Mouse (Mus musculus) kidney, postnatal 36 days (tissue): Measurements from ENCODE around the gene Tbc1d10a.
A peak's percentile ranks its signal among the peaks of the same experiment; 100 is the strongest.
"Not testable (repeated sequence)": the region's sequence is repeated elsewhere in the genome, so short reads cannot be mapped to it uniquely, and the experiment has no call there.

Experiments used
- DNase-seq, 2 experiments: peaks; one replicate each; pipeline ENCODE4 v3.0.0; 2021 to 2022; ENCODE audit warnings: mixed read lengths in 2 of 2

The Tbc1d10a gene

DNA sequence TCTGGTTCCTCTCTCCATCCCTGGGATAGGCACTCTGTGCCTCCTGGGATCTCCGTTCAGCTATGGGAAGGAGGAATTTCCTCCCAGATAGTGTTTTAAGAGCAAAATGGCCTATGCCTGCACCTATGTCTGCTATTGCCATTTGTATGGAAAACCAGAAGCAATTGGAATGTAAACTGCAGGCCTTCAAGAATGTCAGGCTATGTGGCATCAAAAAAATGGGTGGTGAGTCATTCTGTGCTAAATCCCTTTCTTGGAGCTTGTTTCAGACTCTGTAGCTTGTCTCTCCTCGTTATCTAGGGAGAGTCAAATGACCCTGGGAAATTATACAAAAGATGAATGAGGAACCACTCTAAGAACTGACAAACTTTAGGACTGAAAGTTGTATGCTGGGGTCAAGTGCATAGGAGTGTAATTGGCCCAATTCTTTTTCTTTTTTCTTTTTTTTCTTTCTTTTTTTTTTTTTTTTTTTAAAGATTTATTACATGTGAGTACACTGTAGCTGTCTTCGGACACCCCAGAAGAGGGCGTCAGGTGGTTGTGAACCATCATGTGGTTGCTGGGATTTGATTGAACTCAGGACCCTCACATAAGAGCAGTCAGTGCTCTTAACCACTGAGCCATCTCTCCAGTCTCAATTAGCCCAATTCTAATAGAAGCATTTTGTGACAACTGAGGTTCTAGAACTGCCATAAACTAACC is 2.2 kb upstream of the Tbc1d10a start:
- peak in 1 of 2 experiments; percentile 64 for DNase-seq

- not testable (repeated sequence) for DNase-seq
Measured at GRCm38 (mm10) chr11:4185480-4185879, 1.1 kb upstream of the Tbc1d10a start.

DNA sequence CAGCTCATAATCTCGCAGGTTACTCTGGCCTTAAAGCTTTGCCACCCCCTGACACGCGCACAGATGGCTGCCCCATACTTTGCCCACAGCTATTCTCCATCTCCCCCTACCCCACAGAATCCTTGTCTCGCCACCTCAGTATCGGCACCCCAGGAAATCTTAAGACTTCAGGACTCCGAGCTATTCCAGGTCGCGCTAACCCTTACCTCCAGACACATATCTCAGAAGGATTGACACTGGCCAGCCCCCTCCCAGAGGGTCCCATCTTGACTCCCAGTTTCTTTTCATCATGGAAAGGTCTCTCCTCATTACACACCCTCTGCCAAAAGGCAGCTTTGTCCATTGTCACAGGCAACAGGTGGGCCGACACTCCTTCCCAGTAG is 720 bp downstream of the Tbc1d10a start:
- no peak for DNase-seq

- peak; percentile 76 to 89 for DNase-seq
Measured at GRCm38 (mm10) chr11:4189182-4189581, 2.6 kb downstream of the Tbc1d10a start.

GRCm38 (mm10) chr11:4190677-4191076 is 4.1 kb downstream of the Tbc1d10a start:
- no peak for DNase-seq

GRCm38 (mm10) chr11:4192757-4193156 is 6.2 kb downstream of the Tbc1d10a start:
- DNase-seq: no peak

DNA sequence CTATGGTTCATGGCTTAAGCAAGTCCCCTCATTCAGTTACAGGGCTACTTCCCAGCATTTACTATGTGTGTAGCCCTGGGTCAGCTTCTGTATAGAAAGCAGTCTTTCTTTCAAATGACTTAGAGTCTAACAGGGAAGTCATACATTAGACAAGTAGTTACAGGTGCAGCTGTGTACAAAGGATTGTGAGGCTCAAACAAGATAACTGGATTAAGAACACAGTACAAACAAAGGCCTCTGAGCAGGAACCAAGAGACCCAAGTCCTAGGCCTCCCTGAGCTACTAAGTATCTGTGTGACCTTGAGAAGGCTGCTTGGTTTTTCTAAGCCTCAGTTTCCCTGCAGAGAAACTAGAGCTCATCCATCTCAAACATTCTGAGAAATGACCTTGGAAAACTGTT is 6.8 kb downstream of the Tbc1d10a start:
- no peak for DNase-seq

- DNase-seq: peak in 1 of 2 experiments; percentile 6
Measured at GRCm38 (mm10) chr11:4195597-4196031, 9.0 kb downstream of the Tbc1d10a start.

DNA sequence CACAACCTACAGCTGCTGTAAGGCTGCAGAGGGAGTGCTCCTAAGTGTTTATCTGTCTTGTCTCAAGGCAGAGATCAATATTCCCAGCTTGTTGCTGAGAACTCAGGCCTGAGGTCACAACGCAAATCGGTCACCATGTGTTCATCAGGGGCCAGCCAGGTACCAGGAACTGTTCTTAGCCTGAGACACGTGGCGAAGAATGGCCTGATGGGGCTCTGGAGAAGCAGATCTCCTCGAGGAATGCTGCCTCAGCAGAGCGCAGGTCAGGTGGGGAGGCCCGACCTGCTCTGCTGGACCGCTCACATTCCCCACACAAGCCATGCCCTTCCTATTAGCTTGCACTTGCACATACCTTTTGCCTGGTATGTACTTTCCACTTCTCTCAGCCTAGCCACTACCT is 10.0 kb downstream of the Tbc1d10a start:
- DNase-seq: peak; percentile 82 to 91

DNA sequence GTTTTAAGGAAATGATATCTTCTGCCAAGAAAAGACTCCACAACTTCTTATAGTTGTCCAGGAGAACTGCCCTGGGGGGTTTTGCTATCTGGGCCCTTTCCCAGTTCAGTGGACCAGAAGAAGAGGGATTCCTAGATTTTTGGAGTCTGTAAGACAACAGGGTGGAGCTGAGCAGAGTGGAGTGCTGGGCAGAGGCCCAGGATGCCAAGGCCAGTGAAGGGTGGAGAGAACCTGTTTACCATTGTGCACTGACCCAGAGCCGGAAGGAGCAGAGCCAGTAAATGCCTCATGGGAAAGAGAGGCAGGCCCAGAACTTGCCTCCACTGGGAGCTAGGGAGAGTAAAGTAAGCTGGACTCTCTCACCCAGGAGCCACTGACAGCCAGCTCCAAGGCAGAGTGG is 11.1 kb downstream of the Tbc1d10a start:
- peak; percentile 86 to 94 for DNase-seq

GRCm38 (mm10) chr11:4201981-4202700 is 15.6 kb downstream of the Tbc1d10a start:
- DNase-seq: peak in 1 of 2 experiments; percentile 72

DNA sequence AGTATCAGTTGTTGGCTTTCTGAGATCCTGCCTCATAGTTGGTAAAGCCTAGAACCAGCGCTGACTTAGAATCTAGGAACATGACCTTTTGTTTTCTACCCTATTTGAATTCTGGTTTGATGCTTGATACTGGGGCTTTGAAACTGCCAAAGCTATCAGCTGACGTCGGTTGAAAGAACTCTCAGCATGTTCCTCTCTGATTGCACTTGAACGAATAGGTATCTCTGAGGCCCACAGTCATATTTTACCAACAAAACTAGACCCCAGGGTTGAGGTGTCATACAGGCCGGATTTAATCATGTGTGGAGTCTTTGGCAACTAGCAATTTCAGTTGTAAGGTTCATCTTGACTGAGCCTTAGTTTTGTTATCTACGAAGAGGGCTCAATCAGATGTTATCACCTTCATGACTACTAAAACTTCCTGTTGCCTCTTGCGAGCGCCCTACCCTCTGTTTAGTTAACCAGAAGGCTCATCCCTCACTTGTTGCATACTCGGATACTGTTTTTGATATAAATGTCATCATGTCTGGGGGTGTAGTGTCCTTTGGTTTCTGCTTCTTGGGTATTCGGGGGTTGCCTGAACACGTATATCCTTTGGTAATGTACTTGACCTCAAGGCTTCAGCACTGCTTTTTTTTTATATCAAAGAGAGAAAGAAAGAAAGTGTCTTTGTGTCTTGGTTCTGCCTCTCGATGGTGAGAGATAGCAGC is 16.6 kb downstream of the Tbc1d10a start:
- DNase-seq: no peak

GRCm38 (mm10) chr11:4203705-4204074 is 17.1 kb downstream of the Tbc1d10a start:
- DNase-seq: peak; percentile 86 to 93

DNA sequence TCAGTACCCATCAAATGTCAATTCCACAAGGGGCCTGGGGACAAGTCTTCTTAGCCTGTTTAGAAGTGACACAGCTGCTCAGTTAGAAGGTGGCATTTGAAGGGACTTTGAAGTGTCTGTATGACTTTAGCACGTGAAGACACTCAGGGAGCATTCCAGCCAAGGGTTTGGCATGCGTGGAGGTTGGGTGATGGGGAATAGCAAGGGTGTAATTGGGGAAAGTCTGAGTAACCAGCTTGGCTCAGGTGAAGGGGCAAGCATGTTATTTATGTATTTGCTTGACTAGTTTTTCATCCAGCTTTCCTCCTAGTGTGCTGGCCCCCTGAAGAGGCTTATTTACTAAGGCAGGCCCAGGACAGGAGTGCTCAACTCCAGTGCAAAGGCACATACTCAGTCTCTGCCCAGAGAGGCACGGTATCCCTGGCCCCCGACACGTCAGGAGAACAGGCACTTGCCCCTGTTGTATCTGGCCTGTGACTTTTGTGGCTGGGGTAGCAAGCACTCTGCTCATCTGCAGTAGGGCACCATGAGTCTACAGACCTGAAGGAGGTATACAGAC is 18.6 kb downstream of the Tbc1d10a start:
- peak in 1 of 2 experiments; percentile 53 for DNase-seq

DNA sequence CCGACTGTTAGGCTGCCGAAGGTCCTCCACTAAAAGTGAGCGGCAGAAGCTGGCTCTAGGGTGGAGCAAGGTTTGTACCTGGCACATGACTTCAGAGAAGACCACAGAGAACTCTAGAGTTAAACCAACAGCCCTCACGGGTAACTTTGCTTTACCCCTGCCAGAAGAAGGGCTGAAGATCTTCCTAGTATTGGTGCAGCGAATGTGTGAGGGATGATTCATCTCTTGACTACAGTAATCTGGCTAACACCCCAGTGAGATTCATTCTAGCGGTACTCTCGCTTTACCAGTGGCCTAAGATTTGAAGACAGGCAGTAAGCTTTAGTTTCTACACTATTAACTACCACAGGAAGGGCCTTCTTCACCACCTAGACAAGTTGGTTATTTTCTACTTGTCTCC is 19.4 kb downstream of the Tbc1d10a start:
- DNase-seq: no peak

- no peak for DNase-seq
Measured at GRCm38 (mm10) chr11:4206563-4206962, 20.0 kb downstream of the Tbc1d10a start.

DNA sequence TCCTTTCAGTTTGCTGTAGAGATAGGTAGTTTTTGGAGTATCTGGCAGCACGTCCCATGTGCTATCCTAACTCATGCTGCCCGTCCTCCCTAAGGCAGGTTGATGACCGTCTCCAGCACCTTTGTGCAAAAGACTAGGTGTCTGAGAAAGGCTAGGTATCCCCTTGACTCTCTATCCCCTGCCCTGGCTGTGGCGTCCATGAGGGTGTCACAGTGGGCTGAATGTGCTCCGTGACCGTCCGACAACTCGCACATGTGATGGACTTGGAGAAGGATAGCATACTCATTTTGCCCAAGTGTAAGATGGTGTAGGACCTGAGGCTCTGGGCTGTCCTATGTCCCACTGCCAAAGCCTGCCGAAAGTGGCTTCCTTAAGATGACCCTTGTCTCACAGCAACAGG is 21.1 kb downstream of the Tbc1d10a start:
- DNase-seq: no peak

GRCm38 (mm10) chr11:4209556-4209955 is 23.0 kb downstream of the Tbc1d10a start:
- peak in 1 of 2 experiments; percentile 29 for DNase-seq

GRCm38 (mm10) chr11:4210786-4211185 is 24.2 kb downstream of the Tbc1d10a start:
- DNase-seq: peak; percentile 49 to 53

- no peak for DNase-seq
Measured at GRCm38 (mm10) chr11:4213107-4213506, 26.5 kb downstream of the Tbc1d10a start.

DNA sequence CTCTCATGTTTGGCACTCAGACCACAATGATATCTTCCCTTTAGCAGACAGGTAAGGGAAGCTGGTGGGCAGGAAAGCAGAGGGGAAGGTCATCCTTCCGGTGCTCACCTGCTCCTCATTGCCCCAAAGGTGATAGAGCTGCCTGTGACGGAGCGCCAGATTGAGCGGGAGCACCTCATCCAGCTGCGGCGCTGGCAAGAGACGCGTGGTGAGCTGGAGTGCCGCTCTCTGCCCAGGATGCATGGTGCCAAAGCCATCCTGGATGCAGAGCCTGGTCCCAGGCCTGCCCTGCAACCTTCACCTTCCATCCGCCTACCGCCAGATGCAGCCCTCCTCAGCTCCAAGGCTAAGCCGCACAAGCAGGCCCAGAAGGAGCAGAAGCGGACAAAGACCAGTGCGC is 28.0 kb downstream of the Tbc1d10a start:
- no peak for DNase-seq

- no peak for DNase-seq
Measured at GRCm38 (mm10) chr11:4215061-4215460, 28.5 kb downstream of the Tbc1d10a start.
